Mouse (Mus musculus): Measurements from ENCODE around the gene Abhd14a.
"Not testable (repeated sequence)": the region's sequence is repeated elsewhere in the genome, so short reads cannot be mapped to it uniquely, and the experiment has no call there.

Abhd14a gene

GRCm38 (mm10) chr9:106447348-106447747, at the start of gene Abhd14a, which contains the start of gene Abhd14b:
Gene Abhd14a, minus strand, starts transcription at chr9:106447678.
Gene Abhd14b, plus strand, starts transcription at chr9:106447459.
- DNase-seq, result peak; percentile 88

- DNase-seq, result not testable (repeated sequence)
Measured at GRCm38 (mm10) chr9:106487602-106488001, 40.1 kb upstream of the Abhd14a start.

GRCm38 (mm10) chr9:106485076-106485475, 37.6 kb upstream of the Abhd14a start:
- no peak for DNase-seq

- DNase-seq, result no peak
Measured at GRCm38 (mm10) chr9:106483606-106484005, 36.1 kb upstream of the Abhd14a start.

GRCm38 (mm10) chr9:106483136-106483535, 35.7 kb upstream of the Abhd14a start:
- no peak for DNase-seq

GRCm38 (mm10) chr9:106482578-106483115, 35.2 kb upstream of the Abhd14a start:
- no peak for DNase-seq

- no peak for DNase-seq
Measured at GRCm38 (mm10) chr9:106481676-106482075, 34.2 kb upstream of the Abhd14a start.

GRCm38 (mm10) chr9:106481075-106481474, 33.6 kb upstream of the Abhd14a start:
- no peak for DNase-seq

- DNase-seq, result no peak
Measured at GRCm38 (mm10) chr9:106480541-106480940, 33.1 kb upstream of the Abhd14a start.

- no peak for DNase-seq
Measured at GRCm38 (mm10) chr9:106478101-106478500, 30.6 kb upstream of the Abhd14a start.

GRCm38 (mm10) chr9:106477649-106478048, 30.2 kb upstream of the Abhd14a start:
- DNase-seq, result peak; percentile 2

- DNase-seq, result peak; percentile 98
Measured at GRCm38 (mm10) chr9:106476924-106477484, 29.5 kb upstream of the Abhd14a start, which contains the start of gene Parp3. Gene Parp3, minus strand, starts transcription at chr9:106476949.

- DNase-seq, result peak; percentile 23
Measured at GRCm38 (mm10) chr9:106476002-106476923, 28.8 kb upstream of the Abhd14a start.

GRCm38 (mm10) chr9:106475663-106476001, 28.2 kb upstream of the Abhd14a start, which contains the start of gene Rrp9:
Gene Rrp9, plus strand, starts transcription at chr9:106475963.
- DNase-seq, result peak; percentile 7

- DNase-seq, result no peak
Measured at GRCm38 (mm10) chr9:106475046-106475445, 27.6 kb upstream of the Abhd14a start.

- peak; percentile 50 for DNase-seq
Measured at GRCm38 (mm10) chr9:106474456-106474855, 27.0 kb upstream of the Abhd14a start.

GRCm38 (mm10) chr9:106473753-106474105, 26.3 kb upstream of the Abhd14a start:
- DNase-seq, result no peak

GRCm38 (mm10) chr9:106473081-106473752, 25.7 kb upstream of the Abhd14a start:
- DNase-seq, result peak; percentile 7

GRCm38 (mm10) chr9:106472321-106472720, 24.8 kb upstream of the Abhd14a start:
- peak; percentile 1 for DNase-seq

- DNase-seq, result peak; percentile 41
Measured at GRCm38 (mm10) chr9:106471892-106472291, 24.4 kb upstream of the Abhd14a start.

GRCm38 (mm10) chr9:106470991-106471750, 23.7 kb upstream of the Abhd14a start:
- peak; percentile 4 for DNase-seq

GRCm38 (mm10) chr9:106469776-106470175, 22.3 kb upstream of the Abhd14a start:
- DNase-seq, result peak; percentile 3
